Mouse (Mus musculus): ENCODE measurements around the gene Scrn3. TPM values are rescaled to one million over a fixed set of nuclear protein-coding genes. Genes with fewer than 3 reads are reported as not detected.

The Scrn3 gene
- polyA plus RNA-seq, 1 experiment = 24.8 TPM

DNA sequence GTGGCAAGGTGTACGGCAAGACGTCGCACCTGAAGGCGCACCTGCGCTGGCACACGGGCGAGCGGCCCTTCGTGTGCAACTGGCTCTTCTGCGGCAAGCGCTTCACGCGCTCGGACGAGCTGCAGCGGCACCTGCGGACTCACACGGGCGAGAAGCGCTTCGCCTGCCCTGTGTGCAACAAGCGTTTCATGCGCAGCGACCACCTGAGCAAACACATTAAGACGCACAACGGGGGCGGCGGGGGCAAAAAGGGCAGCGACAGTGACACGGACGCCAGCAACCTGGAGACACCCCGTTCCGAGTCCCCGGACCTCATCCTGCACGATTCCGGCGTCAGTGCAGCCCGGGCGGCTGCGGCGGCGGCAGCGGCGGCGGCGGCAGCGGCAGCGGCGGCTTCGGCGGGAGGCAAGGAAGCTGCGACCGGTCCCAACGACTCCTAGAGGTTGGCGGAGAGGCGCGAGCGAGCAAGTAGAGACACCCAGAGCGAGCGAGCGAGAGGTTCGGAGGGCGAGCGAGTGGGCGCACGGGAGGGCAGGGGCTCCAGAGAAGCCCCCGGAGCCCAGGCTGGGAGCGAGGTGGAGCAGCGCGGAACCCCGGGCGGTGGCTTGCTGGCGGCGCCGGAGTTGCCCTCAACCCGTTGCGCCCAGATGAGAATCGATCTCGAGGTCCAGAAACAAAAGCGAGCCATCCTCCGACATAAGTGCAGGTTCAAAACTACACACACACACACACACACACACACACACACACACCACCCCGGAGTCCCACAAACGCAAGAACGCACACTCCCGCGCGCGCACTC lies 38.1 kb upstream of the Scrn3 start:
- Histone ChIP-seq H3K4me3 (ENCODE audit: insufficient read depth, low read length) (peak overlapping the region; percentile 21; the same call in 1 of the 2 replicates), H3K4me1 (ENCODE audit: control insufficient read depth, insufficient read depth, low read length) (no peaks in the 10 kb centered on the region), H3K27ac (ENCODE audit: insufficient read depth, low read length) (no peak overlapping the region; the same call in 1 of the 2 replicates)
- TF ChIP-seq POLR2A (IDR thresholded peaks at IDR 0.05; ENCODE audit: extremely low read depth, insufficient read depth, low read length) (no peak), CTCF (IDR thresholded peaks at IDR 0.05; ENCODE audit: extremely low read depth, insufficient read depth, low read length) (no peak)

DNA sequence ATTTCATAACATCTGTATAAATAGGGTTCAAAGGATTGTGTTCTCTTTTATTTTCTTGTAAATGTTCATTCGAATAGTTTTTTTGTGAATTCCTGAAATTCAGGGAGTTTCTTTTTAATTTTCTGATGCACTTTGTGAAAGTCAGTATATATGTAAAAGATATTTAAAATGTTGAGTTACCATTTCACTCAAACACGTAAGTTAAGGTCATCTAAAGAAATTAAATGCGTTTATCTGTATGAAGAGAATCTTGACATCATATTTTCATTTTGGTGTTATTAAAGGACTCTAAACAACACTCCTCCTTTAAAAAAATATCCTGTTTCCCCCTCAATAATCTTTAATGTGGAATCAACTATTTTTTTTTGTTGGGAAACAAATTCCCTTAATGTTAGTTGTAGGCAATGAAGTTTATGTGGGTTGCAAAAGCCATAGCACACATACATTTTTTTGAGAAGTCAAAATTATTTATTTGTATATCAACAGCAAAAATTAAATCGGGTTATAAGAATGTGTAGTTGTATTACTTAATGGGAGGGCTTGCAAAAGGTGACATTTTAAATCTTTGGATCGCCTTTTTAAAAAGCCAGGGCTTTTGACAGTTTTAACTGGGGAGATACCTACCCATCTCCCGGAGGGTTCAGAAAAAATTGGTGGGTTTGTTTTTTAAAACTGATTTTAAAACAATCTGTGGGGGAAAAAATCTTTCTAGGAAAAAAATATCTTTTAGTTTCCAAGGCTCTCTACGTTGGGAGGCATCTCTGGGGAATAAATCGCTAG lies 37.0 kb upstream of the Scrn3 start:
- Histone ChIP-seq H3K27ac (ENCODE audit: insufficient read depth, low read length) (no peak overlapping the region), H3K4me1 (ENCODE audit: control insufficient read depth, insufficient read depth, low read length) (no peaks in the 10 kb centered on the region), H3K4me3 (ENCODE audit: insufficient read depth, low read length) (no peak overlapping the region)
- TF ChIP-seq CTCF (IDR thresholded peaks at IDR 0.05; ENCODE audit: extremely low read depth, insufficient read depth, low read length) (no peak), POLR2A (IDR thresholded peaks at IDR 0.05; ENCODE audit: extremely low read depth, insufficient read depth, low read length) (no peak)

DNA sequence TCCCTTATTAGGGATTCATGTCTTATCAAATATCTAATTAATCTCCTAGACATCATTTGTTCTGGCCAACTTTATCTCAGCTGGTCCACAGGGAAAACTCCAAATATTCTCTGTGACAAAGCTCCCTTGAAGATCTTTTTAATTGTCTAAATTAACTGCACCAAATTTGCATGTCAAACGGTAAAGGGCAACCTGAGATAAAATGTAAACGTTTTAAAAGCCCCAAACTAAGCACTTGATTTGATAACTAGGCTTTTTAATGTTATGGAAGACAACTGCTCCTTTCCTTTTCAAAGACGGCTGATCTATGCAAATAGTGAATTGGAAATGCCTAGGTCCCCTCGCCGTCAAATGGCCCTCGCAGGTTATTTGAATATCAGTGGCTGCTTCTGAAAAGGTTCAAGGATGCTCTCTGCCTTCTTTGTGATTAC lies 36.2 kb upstream of the Scrn3 start:
- Histone ChIP-seq H3K27ac (ENCODE audit: insufficient read depth, low read length) (no peak overlapping the region), H3K4me3 (ENCODE audit: insufficient read depth, low read length) (no peak overlapping the region), H3K4me1 (ENCODE audit: control insufficient read depth, insufficient read depth, low read length) (no peaks in the 10 kb centered on the region)
- TF ChIP-seq POLR2A (IDR thresholded peaks at IDR 0.05; ENCODE audit: extremely low read depth, insufficient read depth, low read length) = no peak

DNA sequence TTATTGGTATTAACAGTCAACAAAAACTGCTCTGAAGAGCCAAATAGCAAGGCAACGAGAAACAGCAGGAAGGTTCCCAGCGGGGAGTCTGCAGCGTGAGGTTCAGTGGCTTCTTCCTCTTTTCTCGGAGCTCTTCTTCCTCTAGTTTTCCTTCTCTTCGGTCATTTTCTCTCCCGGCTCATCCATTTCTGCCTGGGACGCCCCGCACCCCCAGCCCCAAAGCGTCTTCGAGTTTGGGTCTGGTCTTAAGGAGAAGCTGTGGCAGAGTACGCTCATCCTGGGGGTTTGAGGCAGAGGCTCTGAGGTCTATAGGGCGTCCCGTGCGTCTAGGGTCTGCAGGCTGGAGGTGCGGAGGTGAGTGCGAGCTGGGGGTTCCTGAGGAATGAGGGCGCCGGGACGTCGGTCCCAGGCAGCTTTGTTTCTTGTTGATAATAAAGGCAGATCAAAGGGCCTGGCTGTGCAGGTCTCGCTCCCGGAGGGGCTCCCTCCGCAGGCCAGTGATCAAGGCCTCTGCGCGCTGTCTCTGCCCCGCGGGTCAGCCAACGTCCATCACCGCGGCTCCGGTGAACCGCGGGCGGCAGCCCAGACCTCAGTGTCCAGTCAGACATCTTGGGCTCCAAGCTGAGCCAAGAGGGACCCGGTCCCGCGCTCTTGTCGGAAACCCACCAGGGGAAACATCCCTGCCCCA lies 35.2 kb upstream of the Scrn3 start:
- Histone ChIP-seq H3K27ac (ENCODE audit: insufficient read depth, low read length) (no peak overlapping the region), H3K4me3 (ENCODE audit: insufficient read depth, low read length) (peak overlapping the region; percentile 24), H3K4me1 (ENCODE audit: control insufficient read depth, insufficient read depth, low read length) (no peaks in the 10 kb centered on the region)
- TF ChIP-seq POLR2A (IDR thresholded peaks at IDR 0.05; ENCODE audit: extremely low read depth, insufficient read depth, low read length) (no peak), CTCF (IDR thresholded peaks at IDR 0.05; ENCODE audit: extremely low read depth, insufficient read depth, low read length) (no peak)

DNA sequence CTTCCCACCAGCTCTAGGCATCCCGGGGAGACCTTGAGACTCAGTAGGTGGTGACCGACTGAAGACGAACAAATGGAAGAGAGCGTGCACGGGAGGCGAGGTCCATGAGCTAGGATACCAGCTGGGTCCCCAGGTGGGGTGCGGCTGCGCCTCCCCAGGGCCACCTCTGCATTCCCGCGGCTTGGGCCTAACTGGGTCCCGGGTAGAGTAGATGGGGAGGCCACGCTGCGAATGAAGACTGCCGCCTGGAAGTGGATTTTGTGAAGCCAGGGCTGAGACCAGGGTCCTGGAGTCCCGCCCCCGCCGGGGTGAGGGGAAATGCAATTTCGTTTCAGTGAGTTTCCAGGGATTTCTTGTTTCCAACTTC lies 34.7 kb upstream of the Scrn3 start:
- H3K4me3 ChIP-seq (ENCODE audit: insufficient read depth, low read length) = peak overlapping the region; percentile 24; the same call in 1 of the 2 replicates
- H3K4me1 ChIP-seq (ENCODE audit: control insufficient read depth, insufficient read depth, low read length) = no peaks in the 10 kb centered on the region
- no peak for TF ChIP-seq CTCF (IDR thresholded peaks at IDR 0.05; ENCODE audit: extremely low read depth, insufficient read depth, low read length)
- TF ChIP-seq POLR2A (IDR thresholded peaks at IDR 0.05; ENCODE audit: extremely low read depth, insufficient read depth, low read length) = no peak
- H3K27ac ChIP-seq (ENCODE audit: insufficient read depth, low read length) = no peak overlapping the region

DNA sequence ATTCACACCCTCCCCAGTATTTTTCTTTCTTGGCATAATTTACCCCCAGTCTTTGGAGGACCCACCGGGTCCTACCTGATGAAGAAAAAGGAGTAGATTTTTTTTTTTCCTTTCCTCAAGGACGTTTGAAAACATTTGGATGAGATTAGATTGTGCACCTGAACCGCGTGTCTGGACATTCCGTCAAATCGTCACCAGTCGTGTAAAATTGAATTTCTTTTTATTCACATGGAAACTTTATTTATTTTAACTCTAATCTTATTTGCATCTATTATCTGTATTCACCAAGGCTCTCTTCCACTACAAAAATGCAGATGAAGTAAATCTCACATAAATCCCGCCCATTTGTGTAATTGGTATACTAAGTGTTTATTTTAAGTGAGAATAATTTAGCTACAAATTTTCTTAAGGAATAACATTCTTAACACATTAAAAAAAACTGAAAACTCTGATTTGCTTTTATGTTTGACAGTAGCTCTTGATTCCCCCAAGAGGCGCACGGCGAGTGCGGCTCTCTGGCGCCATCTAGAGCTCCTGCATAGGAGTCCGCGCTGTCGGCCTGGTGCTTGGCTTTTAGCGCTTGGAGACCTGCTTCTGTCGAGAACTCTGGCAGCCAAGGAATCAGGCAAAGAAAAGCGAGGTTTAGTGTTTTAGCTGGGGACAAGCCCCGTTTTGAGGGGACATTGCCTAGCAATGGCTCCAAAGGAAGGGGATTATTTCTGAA lies 34.1 kb upstream of the Scrn3 start:
- Histone ChIP-seq H3K27ac (ENCODE audit: insufficient read depth, low read length) (no peak overlapping the region), H3K4me3 (ENCODE audit: insufficient read depth, low read length) (no peak overlapping the region; the same call in 1 of the 2 replicates), H3K4me1 (ENCODE audit: control insufficient read depth, insufficient read depth, low read length) (no peaks in the 10 kb centered on the region)
- TF ChIP-seq CTCF (IDR thresholded peaks at IDR 0.05; ENCODE audit: extremely low read depth, insufficient read depth, low read length) = peak; percentile 78
- no peak for TF ChIP-seq POLR2A (IDR thresholded peaks at IDR 0.05; ENCODE audit: extremely low read depth, insufficient read depth, low read length)

DNA sequence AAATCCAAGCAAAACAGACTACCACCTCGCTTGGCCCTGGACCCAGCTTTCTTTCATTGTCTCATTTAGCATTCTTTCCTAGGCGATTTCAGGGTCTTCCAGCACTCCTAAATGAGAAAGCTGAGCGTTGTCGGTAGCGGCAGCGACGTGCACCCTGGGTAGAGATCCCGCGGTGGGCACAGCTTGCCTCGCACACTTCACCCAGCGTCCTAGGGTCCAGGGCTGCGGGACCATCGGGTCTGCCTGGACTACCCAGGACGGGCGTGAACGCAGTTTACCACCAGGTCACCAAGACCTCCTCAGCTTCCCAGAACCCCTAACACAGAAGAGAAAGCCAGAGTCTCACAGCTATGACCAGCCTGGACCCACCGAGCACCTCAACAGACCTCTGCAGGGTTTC lies 33.5 kb upstream of the Scrn3 start:
- Histone ChIP-seq H3K27ac (ENCODE audit: insufficient read depth, low read length) (no peak overlapping the region), H3K4me1 (ENCODE audit: control insufficient read depth, insufficient read depth, low read length) (no peaks in the 10 kb centered on the region), H3K4me3 (ENCODE audit: insufficient read depth, low read length) (no peak overlapping the region)
- TF ChIP-seq CTCF (IDR thresholded peaks at IDR 0.05; ENCODE audit: extremely low read depth, insufficient read depth, low read length) (no peak), POLR2A (IDR thresholded peaks at IDR 0.05; ENCODE audit: extremely low read depth, insufficient read depth, low read length) (no peak)

DNA sequence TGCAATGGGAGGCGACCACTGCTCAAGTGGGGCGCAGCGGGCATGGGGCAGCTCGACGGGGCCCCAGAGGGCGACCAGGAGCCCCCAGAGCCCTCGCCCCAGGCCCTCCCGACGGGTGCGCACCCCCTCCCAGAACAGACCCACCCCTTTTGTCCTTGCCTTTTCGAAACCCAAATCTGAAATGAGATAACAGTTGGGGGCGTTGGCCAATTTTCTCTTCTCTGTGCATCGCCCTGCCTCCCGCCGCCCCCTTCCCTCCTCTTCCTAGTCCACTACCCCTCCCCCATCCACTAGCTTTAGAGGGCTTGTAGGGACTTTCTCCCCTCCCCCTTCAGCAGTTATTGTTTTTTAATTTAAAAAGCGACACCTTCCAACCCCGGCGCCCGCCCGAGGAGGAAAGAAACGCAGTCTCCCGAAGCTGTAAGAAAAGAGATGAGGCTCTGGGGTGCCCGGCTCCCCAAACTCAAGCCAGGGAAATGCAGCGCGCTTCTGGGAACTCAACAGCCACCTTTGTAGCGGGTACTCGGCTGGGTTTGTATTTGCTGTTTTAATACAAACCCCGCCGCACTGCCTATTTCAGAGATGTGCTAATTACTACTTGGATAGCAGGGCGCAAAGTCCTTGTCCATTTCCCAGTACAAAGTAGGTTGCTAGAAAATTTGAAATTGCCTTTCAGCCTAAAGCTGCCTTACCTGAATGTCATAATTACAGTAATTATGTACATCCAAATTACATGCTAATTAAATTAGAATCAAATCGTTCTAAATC lies 32.9 kb upstream of the Scrn3 start:
- H3K27ac ChIP-seq (ENCODE audit: insufficient read depth, low read length) = no peak overlapping the region
- TF ChIP-seq CTCF (IDR thresholded peaks at IDR 0.05; ENCODE audit: extremely low read depth, insufficient read depth, low read length) = no peak
- TF ChIP-seq POLR2A (IDR thresholded peaks at IDR 0.05; ENCODE audit: extremely low read depth, insufficient read depth, low read length) = no peak
- no peak overlapping the region for H3K4me3 ChIP-seq (ENCODE audit: insufficient read depth, low read length)
- no peaks in the 10 kb centered on the region for H3K4me1 ChIP-seq (ENCODE audit: control insufficient read depth, insufficient read depth, low read length)

Data from cortical plate, adult 2 months (tissue).